Comparison of ENCODE assay signal across 8 mouse cellular contexts in genomic region chr9:94700549-94700948, GRCm38 (mm10). TPM values are rescaled to one million over a fixed set of nuclear protein-coding genes. Genes with fewer than 3 reads are reported as not detected.
DNase-seq lines count a peak whose midpoint lies in the region; ATAC-seq and TF ChIP-seq lines count a peak whose summit lies in the region.

No protein-coding gene starts in this region.

- no peaks in the 10 kb centered on the region for H3K9me3 ChIP-seq in liver, embryonic 14.5 days (ENCODE audit: control insufficient read depth, low read length)
- no peaks in the 10 kb centered on the region for H3K9me3 ChIP-seq in liver, embryonic 12.5 days (replicated peaks)
- no peaks in the 10 kb centered on the region for H3K9me3 ChIP-seq in forebrain, embryonic 16.5 days (ENCODE audit: control insufficient read depth, low read length)
- no peaks in the 10 kb centered on the region for H3K9me3 ChIP-seq in lung, postnatal 0 days (ENCODE audit: low read length)

- H3K27me3 ChIP-seq in liver, embryonic 14.5 days (ENCODE audit: control insufficient read depth, insufficient read depth, low read length), result no peaks in the 10 kb centered on the region
- no peaks in the 10 kb centered on the region for H3K27me3 ChIP-seq in liver, embryonic 12.5 days (replicated peaks)
- no peaks in the 10 kb centered on the region for H3K27me3 ChIP-seq in forebrain, embryonic 16.5 days (replicated peaks; ENCODE audit: control insufficient read depth, insufficient read depth, low read length)
- no peaks in the 10 kb centered on the region for H3K27me3 ChIP-seq in lung, postnatal 0 days (replicated peaks; ENCODE audit: insufficient read depth, low read length)

- H3K36me3 ChIP-seq in liver, embryonic 14.5 days (replicated peaks; ENCODE audit: control insufficient read depth, insufficient read depth, low read depth), result no peaks in the 10 kb centered on the region
- no peaks in the 10 kb centered on the region for H3K36me3 ChIP-seq in liver, embryonic 12.5 days
- H3K36me3 ChIP-seq in forebrain, embryonic 16.5 days (ENCODE audit: control insufficient read depth, insufficient read depth), result no peaks in the 10 kb centered on the region
- no peaks in the 10 kb centered on the region for H3K36me3 ChIP-seq in lung, postnatal 0 days (ENCODE audit: insufficient read depth, low read length)

- no peak overlapping the region for H3K27ac ChIP-seq in liver, embryonic 14.5 days
- H3K27ac ChIP-seq in liver, embryonic 12.5 days, result no peak overlapping the region
- no peak overlapping the region for H3K27ac ChIP-seq in forebrain, embryonic 16.5 days (ENCODE audit: low read length)
- no peak overlapping the region for H3K27ac ChIP-seq in lung, postnatal 0 days (ENCODE audit: low read length)

- no peak overlapping the region for H3K4me2 ChIP-seq in liver, embryonic 14.5 days (ENCODE audit: low read depth)
- H3K4me2 ChIP-seq in liver, embryonic 12.5 days, result no peak overlapping the region
- H3K4me2 ChIP-seq in forebrain, embryonic 16.5 days (ENCODE audit: low read length), result no peak overlapping the region
- no peak overlapping the region for H3K4me2 ChIP-seq in lung, postnatal 0 days (replicated peaks; ENCODE audit: low read depth, low read length)

- no peak overlapping the region for H3K9ac ChIP-seq in liver, embryonic 14.5 days (replicated peaks)
- no peak overlapping the region for H3K9ac ChIP-seq in liver, embryonic 12.5 days
- H3K9ac ChIP-seq in forebrain, embryonic 16.5 days (replicated peaks; ENCODE audit: low read depth, low read length), result no peak overlapping the region
- H3K9ac ChIP-seq in lung, postnatal 0 days (replicated peaks; ENCODE audit: low read depth), result no peak overlapping the region

- TF ChIP-seq EP300 in liver, embryonic 14.5 days (IDR thresholded peaks at IDR 0.05; ENCODE audit: low read depth), result no peak
- TF ChIP-seq EP300 in lung, postnatal 0 days (IDR thresholded peaks at IDR 0.05), result no peak

- ATAC-seq in liver, embryonic 14.5 days (ENCODE audit: insufficient read depth), result no peak
- no peak for ATAC-seq in liver, embryonic 12.5 days
- ATAC-seq in forebrain, embryonic 16.5 days, result peak; percentile 82
- no peak for ATAC-seq in lung, postnatal 0 days

- no peak overlapping the region for H3K4me3 ChIP-seq in liver, embryonic 14.5 days (ENCODE audit: insufficient read depth in 1 of 2, low read depth in 2 of 2, low read length in 2 of 2)
- H3K4me3 ChIP-seq in liver, embryonic 12.5 days, result no peak overlapping the region
- H3K4me3 ChIP-seq in forebrain, embryonic 16.5 days (replicated peaks; ENCODE audit: low read length), result no peak overlapping the region
- no peak overlapping the region for H3K4me3 ChIP-seq in lung, postnatal 0 days (ENCODE audit: low read depth, low read length)

- peak; percentile 45 for TF ChIP-seq CTCF in liver, embryonic 14.5 days (IDR thresholded peaks at IDR 0.05; ENCODE audit: low read depth)
- peak; percentile 63 for TF ChIP-seq CTCF in lung, postnatal 0 days (IDR thresholded peaks at IDR 0.05)

- DNase-seq in liver, embryonic 14.5 days (ENCODE audit: low read depth in 3 of 3, low spot score in 3 of 3), result no peak
- peak; percentile 47 for DNase-seq in cerebellum, adult 11 months
- peak; percentile 49 for DNase-seq in induced T-regulatory cell, adult 2 months (ENCODE audit: low read depth)
- DNase-seq in lung, postnatal 0 days (ENCODE audit: low spot score), result peak; percentile 54
- DNase-seq in right cerebral cortex, postnatal 14 days, result peak; percentile 35
- DNase-seq in urinary bladder, adult 18-20 months (ENCODE audit: low spot score in 2 of 2), result no peak

- peaks cover 6 to 19% of the 10 kb centered on the region in 2 experiments for H3K4me1 ChIP-seq in liver, embryonic 14.5 days (replicated peaks; ENCODE audit: control insufficient read depth in 2 of 2, insufficient read depth in 2 of 2, low read length in 1 of 2)
- peaks cover 23% of the 10 kb centered on the region for H3K4me1 ChIP-seq in liver, embryonic 12.5 days
- H3K4me1 ChIP-seq in forebrain, embryonic 16.5 days (replicated peaks; ENCODE audit: control insufficient read depth, insufficient read depth, low read length), result 0 out of 2 replicates have a peak, but pooled peaks cover 2% of the 10 kb centered on the region
- no peaks in the 10 kb centered on the region for H3K4me1 ChIP-seq in lung, postnatal 0 days (ENCODE audit: insufficient read depth, low read depth, low read length)

- WGBS in liver, embryonic 14.5 days (ENCODE audit: insufficient replicate concordance), result 70% methylated on average over 1 of the region's 1 CpGs
- 77% methylated on average over 1 of the region's 1 CpGs for WGBS in liver, embryonic 12.5 days (ENCODE audit: insufficient replicate concordance)
- 46% methylated on average over 1 of the region's 1 CpGs for WGBS in forebrain, embryonic 16.5 days
- WGBS in lung, postnatal 0 days, result 90% methylated on average over 1 of the region's 1 CpGs

RNA-seq across cellular contexts. Expression of gene Slc9a9, which starts 30.8 kb away (rescaled TPM):
- polyA plus RNA-seq in liver, embryonic 14.5 days (2012; rRNA removed), result 0.90 and 1.1 TPM in 2 replicates
- polyA plus RNA-seq in liver, embryonic 14.5 days (2014; fragmentation: Nextera tagmentation; extraction: Ambion mirVana), result 1.3 and 1.6 TPM in 2 replicates
- 1.6 and 1.7 TPM in 2 replicates for polyA plus RNA-seq in liver, embryonic 12.5 days (2016; fragmentation: Nextera tagmentation; extraction: Ambion mirVana)
- 3.7 TPM in 2 replicates for polyA plus RNA-seq in forebrain, embryonic 16.5 days (2015; fragmentation: Nextera tagmentation; extraction: Ambion mirVana)
- polyA plus RNA-seq in lung, postnatal 0 days (2015; fragmentation: Nextera tagmentation; extraction: Ambion mirVana), result 3.4 and 3.7 TPM in 2 replicates

Comparison
In these comparisons a context has a peak if more than half of its experiments do, and no peak if none do; other contexts are left out.
1. DNase-seq: peak in cerebellum, adult 11 months (single experiment), induced T-regulatory cell, adult 2 months (single experiment), lung, postnatal 0 days (single experiment) and right cerebral cortex, postnatal 14 days (single experiment); none in liver, embryonic 14.5 days (0 of 3) and urinary bladder, adult 18-20 months (0 of 2).